Mouse (Mus musculus) v-Abl transformed pro-B cells (cell line): ENCODE measurements around the gene Sgms1.

ENCODE experiments used
- in situ Hi-C, 2 experiments: fragments of 400-800 bp; cut with MboI; formaldehyde crosslinking; loops; one replicate each; pipeline ENCODE4 v1.15.1; 2025; ENCODE audit not compliant: unreplicated experiment in 2 of 2

Gene Sgms1

GRCm38 (mm10) chr19:32389001-32389871, at the start of gene Sgms1:
Gene Sgms1, minus strand, starts transcription at chr19:32389714.
- in situ Hi-C loops = loop anchor here in 1 of 2 experiments (5.0 kb wide), 1 partner anchor 67 kb away; no protein-coding TSS in a partner anchor

DNA sequence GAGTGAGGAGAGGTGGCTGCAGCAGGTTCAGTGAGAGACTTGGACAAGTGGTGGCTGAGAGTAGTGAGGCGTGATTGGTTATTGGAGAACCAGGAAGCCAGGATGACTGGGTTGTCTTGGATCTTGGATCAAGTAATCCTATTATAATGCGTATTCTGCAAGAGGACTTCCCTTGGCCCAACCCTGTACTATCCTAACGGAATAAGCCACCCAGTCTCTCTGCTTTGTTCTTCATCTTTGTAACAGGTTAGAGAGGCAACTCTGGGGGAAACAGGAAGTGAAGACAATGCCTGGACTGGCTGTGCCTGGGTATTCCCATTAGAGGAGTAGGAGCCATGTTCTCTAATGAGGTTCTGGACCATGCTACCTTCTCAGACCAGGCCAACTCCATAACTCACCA, 36.3 kb upstream of the Sgms1 start:
- in situ Hi-C loops = no loop called here

GRCm38 (mm10) chr19:32424706-32425105, 35.2 kb upstream of the Sgms1 start:
- in situ Hi-C loops = no loop called here

GRCm38 (mm10) chr19:32419069-32419468, 29.6 kb upstream of the Sgms1 start:
- in situ Hi-C loops = no loop called here

- in situ Hi-C loops = no loop called here
Observed at GRCm38 (mm10) chr19:32416692-32417317, 27.3 kb upstream of the Sgms1 start.

- in situ Hi-C loops = no loop called here
Observed at GRCm38 (mm10) chr19:32409603-32410360, 20.3 kb upstream of the Sgms1 start.

- in situ Hi-C loops = no loop called here
Observed at GRCm38 (mm10) chr19:32406717-32407116, 17.2 kb upstream of the Sgms1 start.

- in situ Hi-C loops = no loop called here
Observed at GRCm38 (mm10) chr19:32404386-32404785, 14.9 kb upstream of the Sgms1 start.

- in situ Hi-C loops = no loop called here
Observed at GRCm38 (mm10) chr19:32403834-32404233, 14.3 kb upstream of the Sgms1 start.

GRCm38 (mm10) chr19:32398491-32398890, 9.0 kb upstream of the Sgms1 start:
- in situ Hi-C loops = no loop called here

GRCm38 (mm10) chr19:32396303-32396702, 6.8 kb upstream of the Sgms1 start:
- in situ Hi-C loops = no loop called here

- in situ Hi-C loops = no loop called here
Observed at GRCm38 (mm10) chr19:32394825-32395224, 5.3 kb upstream of the Sgms1 start.

GRCm38 (mm10) chr19:32393758-32394450, 4.4 kb upstream of the Sgms1 start:
- in situ Hi-C loops = no loop called here

GRCm38 (mm10) chr19:32393092-32393745, 3.7 kb upstream of the Sgms1 start:
- in situ Hi-C loops = no loop called here

DNA sequence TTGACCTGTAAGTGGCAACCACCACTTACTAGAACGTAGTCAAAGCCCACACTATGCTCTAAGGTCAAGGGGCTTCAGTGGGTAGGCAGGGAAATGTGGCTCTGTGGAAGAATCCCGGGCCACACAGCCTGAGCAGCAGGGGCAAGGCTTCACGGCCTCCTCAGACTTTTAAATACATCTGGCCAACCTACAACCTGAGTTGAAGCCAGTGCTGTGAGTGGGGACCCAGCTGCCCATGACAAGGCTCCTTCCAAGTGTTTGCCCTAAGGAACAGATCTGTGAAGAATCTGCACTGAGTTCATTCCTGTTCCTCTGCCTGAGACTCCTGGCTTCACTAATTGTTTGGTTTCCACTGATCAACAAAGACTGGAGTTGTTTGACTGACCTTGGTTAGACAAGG, 1.9 kb upstream of the Sgms1 start:
- in situ Hi-C loops = no loop called here

DNA sequence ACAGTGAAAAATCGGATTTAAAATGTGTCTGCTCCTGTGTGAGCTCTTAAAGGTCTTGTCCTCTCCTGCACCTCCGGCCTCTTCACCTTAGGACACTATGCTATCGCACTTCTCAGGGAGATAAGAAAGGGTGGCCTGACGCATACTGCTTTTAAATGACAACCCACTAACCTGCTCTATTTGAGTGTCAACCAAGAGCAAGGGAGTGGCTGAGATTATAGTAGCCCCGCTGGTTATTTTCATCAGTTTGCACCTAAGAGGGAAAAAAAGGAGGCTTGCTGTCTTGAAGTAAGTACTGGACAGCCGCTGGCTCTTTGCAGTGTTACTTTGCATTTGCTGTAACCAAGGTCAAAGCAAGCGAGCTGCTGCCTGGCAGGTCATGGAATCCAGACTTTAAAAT, 602 bp upstream of the Sgms1 start:
- in situ Hi-C loops = no loop called here

- in situ Hi-C loops = loop anchor here in 1 of 2 experiments (5.0 kb wide), 1 partner anchor 66 kb away; no protein-coding TSS in a partner anchor
Observed at GRCm38 (mm10) chr19:32388191-32388921, 1.2 kb downstream of the Sgms1 start.

DNA sequence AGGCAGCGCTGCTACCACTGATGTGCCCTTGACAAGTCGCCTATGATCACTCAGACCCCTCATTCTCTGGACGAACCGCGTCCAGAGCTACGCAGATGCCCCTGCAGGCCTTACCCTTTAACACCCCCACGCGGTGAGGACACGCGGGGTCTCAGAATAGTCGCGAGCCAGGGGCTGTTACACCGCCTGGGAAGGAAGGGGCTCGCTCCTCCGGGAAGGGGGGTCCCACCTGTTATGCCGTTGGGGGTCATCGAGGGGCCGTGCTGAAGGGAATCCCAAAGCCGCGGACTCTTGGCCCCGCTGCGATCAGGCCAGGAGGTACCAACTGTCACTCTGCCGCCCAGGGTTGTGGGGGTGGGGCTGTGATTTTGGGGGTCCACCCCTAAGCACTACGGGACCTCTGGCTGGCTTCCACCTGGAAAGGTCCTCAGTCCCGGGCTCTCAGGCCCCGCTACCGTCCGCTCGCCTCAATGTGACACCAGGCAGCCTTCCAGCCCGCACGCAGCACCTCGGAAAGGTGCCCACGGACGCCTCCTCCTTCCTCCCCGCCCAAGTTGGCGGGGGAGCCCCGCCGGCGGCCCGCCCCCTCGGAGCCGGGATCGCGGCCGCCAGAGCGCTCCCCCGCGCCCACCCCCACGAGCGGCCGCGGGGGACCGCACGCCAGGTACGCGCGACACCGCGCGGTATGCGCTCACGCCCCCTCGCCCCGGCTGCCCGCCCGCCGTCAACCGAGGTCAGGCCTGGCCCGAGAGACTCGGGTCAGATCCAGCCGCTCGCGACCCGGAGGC, 1.9 kb downstream of the Sgms1 start:
- in situ Hi-C loops = loop anchor here in 1 of 2 experiments (5.0 kb wide), 1 partner anchor 65 kb away; no protein-coding TSS in a partner anchor
